Mouse (Mus musculus): Measurements from ENCODE around the gene Cyth4. TPM values are rescaled to one million over a fixed set of nuclear protein-coding genes. Genes with fewer than 3 reads are reported as not detected.
A peak's percentile ranks its signal among the peaks of the same experiment; 100 is the strongest.

Cyth4 gene
- polyA plus RNA-seq, 1 experiment from 2014 or later = 9.6 TPM

- Histone ChIP-seq H3K4me1 (ENCODE audit: control insufficient read depth, insufficient read depth, low read length) (peaks cover 20% of the 10 kb centered on the region), H3K4me3 (ENCODE audit: low read length) (no peak overlapping the region), H3K27ac (ENCODE audit: low read length) (no peak overlapping the region), H3K27me3 (ENCODE audit: control insufficient read depth, insufficient read depth, low read length) (no peaks in the 10 kb centered on the region), H3K36me3 (ENCODE audit: control insufficient read depth, insufficient read depth) (no peaks in the 10 kb centered on the region), H3K9ac (ENCODE audit: low read length) (no peak overlapping the region), H3K9me3 (replicated peaks; ENCODE audit: control insufficient read depth, low read length) (no peaks in the 10 kb centered on the region), H3K4me2 (ENCODE audit: low read depth, low read length) (no peak overlapping the region)
- 50% methylated on average over 4 of the region's 4 CpGs for WGBS
- no peak for ATAC-seq (replicated peaks; ENCODE audit: extremely low read depth, insufficient read depth, low FRiP score)
Observed at GRCm38 (mm10) chr15:78576284-78576810, 20.5 kb upstream of the Cyth4 start.

DNA sequence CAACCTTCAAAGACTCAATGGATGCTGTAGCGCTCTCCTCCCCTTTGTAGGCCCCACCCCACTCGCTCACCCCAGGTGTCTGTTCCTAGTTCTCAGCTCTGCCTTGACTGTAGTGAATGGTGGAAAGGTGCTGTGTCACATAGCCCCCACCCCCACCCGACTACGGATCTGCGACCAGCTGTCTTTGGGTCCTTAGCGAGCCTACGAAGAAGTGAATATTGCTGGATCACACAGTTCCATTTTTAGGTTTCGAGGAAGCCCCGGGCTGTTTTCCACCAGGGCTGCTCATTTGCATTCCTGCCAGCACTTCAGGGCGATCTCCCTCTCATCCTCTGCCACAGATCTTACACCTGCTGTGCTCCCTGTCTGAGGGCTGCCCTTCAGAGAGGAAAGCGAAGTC lies 13.5 kb upstream of the Cyth4 start:
- no peak for ATAC-seq (replicated peaks; ENCODE audit: extremely low read depth, insufficient read depth, low FRiP score)
- no peak overlapping the region for H3K27ac ChIP-seq (ENCODE audit: low read length)
- 30% methylated on average over 11 of the region's 11 CpGs for WGBS

GRCm38 (mm10) chr15:78585404-78585803 lies 11.4 kb upstream of the Cyth4 start:
- H3K4me2 ChIP-seq (ENCODE audit: low read depth, low read length) = no peak overlapping the region
- no peak overlapping the region for H3K9ac ChIP-seq (ENCODE audit: low read length)
- H3K4me3 ChIP-seq (ENCODE audit: low read length) = no peak overlapping the region
- ATAC-seq (replicated peaks; ENCODE audit: extremely low read depth, insufficient read depth, low FRiP score) = no peak
- no peak overlapping the region for H3K27ac ChIP-seq (ENCODE audit: low read length)
- no peaks in the 10 kb centered on the region for H3K36me3 ChIP-seq (ENCODE audit: control insufficient read depth, insufficient read depth)
- 83% methylated on average over 7 of the region's 7 CpGs for WGBS
- H3K27me3 ChIP-seq (ENCODE audit: control insufficient read depth, insufficient read depth, low read length) = no peaks in the 10 kb centered on the region
- H3K9me3 ChIP-seq (replicated peaks; ENCODE audit: control insufficient read depth, low read length) = peaks cover 4% of the 10 kb centered on the region; the same call in 1 of the 2 replicates
- H3K4me1 ChIP-seq (ENCODE audit: control insufficient read depth, insufficient read depth, low read length) = peaks cover 8% of the 10 kb centered on the region

More for the DNA sequence above, 13.5 kb upstream of the Cyth4 start:
- peaks cover 13% of the 10 kb centered on the region for H3K4me1 ChIP-seq (ENCODE audit: control insufficient read depth, insufficient read depth, low read length)
- H3K4me2 ChIP-seq (ENCODE audit: low read depth, low read length) = no peak overlapping the region
- H3K27me3 ChIP-seq (ENCODE audit: control insufficient read depth, insufficient read depth, low read length) = no peaks in the 10 kb centered on the region
- peaks cover 4% of the 10 kb centered on the region; the same call in 1 of the 2 replicates for H3K9me3 ChIP-seq (replicated peaks; ENCODE audit: control insufficient read depth, low read length)
- H3K4me3 ChIP-seq (ENCODE audit: low read length) = no peak overlapping the region
- no peaks in the 10 kb centered on the region for H3K36me3 ChIP-seq (ENCODE audit: control insufficient read depth, insufficient read depth)
- H3K9ac ChIP-seq (ENCODE audit: low read length) = no peak overlapping the region

DNA sequence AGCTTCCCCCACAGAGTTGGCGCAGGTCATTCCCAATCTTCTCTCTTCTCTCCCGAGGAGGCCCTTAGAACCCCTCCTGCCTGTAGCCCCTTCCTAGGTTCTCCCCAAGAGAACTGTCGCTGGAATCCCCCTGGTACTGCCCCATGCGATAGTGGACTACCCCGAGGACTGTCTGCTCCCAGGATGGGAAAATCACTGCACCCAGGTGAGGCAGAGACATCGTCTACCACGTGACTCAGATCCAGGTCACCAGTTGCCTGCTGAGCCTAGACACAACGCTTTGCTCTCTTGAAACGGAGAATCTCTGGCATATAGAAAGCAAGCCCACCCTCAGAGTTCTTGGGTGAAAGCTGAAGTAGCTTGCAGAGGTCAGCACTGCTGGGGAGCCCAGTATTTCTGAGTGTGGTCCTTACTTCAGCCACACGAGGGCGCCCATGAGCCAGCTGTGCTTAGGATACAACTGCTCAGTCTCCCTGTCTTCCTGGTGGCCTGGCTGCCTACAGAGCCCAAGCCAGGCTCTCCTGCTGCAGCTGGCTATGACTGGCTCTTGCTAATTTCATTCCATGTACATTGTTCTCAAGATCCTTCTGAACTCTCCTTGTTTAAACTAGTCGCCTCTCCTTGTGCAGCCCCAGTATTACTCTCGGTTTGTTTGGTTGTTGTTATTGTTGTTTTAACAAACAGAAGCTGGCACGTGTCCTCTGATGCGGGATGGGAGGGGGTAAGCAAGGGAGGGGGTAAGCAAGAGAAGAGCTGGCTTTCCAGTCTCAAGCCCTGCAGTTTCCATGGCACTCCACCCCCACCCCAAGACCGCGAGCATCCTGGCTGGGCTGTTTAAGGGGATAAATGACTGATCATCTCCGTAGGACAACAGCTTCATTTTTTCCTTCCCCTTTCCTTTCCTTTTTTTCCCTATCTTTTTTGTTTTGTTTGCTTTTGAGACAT lies 9.5 kb upstream of the Cyth4 start:
- ATAC-seq (replicated peaks; ENCODE audit: extremely low read depth, insufficient read depth, low FRiP score) = 0 out of 2 replicates have a peak, but pooled peaks have one; percentile 43
- H3K4me2 ChIP-seq (ENCODE audit: low read depth, low read length) = no peak overlapping the region
- no peaks in the 10 kb centered on the region for H3K4me1 ChIP-seq (ENCODE audit: control insufficient read depth, insufficient read depth, low read length)
- no peak overlapping the region for H3K9ac ChIP-seq (ENCODE audit: low read length)
- no peaks in the 10 kb centered on the region for H3K36me3 ChIP-seq (ENCODE audit: control insufficient read depth, insufficient read depth)
- H3K4me3 ChIP-seq (ENCODE audit: low read length) = no peak overlapping the region
- H3K27ac ChIP-seq (ENCODE audit: low read length) = no peak overlapping the region
- H3K9me3 ChIP-seq (replicated peaks; ENCODE audit: control insufficient read depth, low read length) = peaks cover 4% of the 10 kb centered on the region; the same call in 1 of the 2 replicates
- no peaks in the 10 kb centered on the region for H3K27me3 ChIP-seq (ENCODE audit: control insufficient read depth, insufficient read depth, low read length)
- WGBS = 57% methylated on average over 18 of the region's 18 CpGs

DNA sequence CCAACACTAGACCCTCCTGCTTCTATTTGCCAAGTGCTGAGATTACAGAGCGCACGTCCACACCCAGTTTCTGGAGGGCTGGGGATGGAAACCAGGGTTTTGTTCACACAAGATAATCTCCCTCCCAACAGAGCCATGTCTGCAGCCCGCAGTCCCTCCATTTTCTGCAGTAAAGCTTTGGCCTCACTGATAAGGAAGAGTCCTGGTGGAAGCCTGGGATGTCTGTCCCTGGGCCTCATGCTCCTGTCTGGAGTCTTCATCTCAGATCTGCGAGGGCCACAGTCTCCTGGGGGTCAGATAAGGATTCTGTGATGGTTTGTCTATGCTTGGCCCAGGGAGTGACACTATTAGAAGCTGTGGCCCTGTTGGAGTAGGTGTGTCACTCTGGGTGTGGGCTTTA lies 8.8 kb upstream of the Cyth4 start:
- Histone ChIP-seq H3K9me3 (replicated peaks; ENCODE audit: control insufficient read depth, low read length) (peaks cover 4% of the 10 kb centered on the region; the same call in 1 of the 2 replicates), H3K4me2 (ENCODE audit: low read depth, low read length) (no peak overlapping the region), H3K27ac (ENCODE audit: low read length) (no peak overlapping the region), H3K36me3 (ENCODE audit: control insufficient read depth, insufficient read depth) (no peaks in the 10 kb centered on the region), H3K4me3 (ENCODE audit: low read length) (no peak overlapping the region), H3K9ac (ENCODE audit: low read length) (no peak overlapping the region), H3K4me1 (ENCODE audit: control insufficient read depth, insufficient read depth, low read length) (no peaks in the 10 kb centered on the region), H3K27me3 (ENCODE audit: control insufficient read depth, insufficient read depth, low read length) (no peaks in the 10 kb centered on the region)
- no peak for ATAC-seq (replicated peaks; ENCODE audit: extremely low read depth, insufficient read depth, low FRiP score)
- WGBS = 59% methylated on average over 4 of the region's 4 CpGs

DNA sequence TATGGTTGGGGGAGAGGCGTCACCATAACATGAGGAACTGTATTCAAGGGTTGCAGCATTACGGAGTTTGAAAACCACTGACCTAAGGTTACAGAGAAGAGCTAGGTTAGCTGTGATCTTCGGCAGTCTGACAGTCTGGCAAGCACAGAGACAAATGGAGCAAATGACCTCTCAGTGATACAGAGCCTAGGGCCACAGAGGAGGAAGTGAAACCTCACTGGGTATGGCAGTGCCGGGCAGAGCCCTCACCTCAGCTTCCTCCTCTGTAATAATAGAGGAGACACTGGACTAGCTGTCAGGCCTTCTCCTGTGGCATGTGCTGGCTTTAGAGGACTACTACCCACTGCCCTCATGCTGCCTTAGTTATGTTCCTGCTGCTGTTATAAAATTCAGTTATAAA lies 7.9 kb upstream of the Cyth4 start:
- no peak overlapping the region for H3K4me3 ChIP-seq (ENCODE audit: low read length)
- no peaks in the 10 kb centered on the region for H3K27me3 ChIP-seq (ENCODE audit: control insufficient read depth, insufficient read depth, low read length)
- ATAC-seq (replicated peaks; ENCODE audit: extremely low read depth, insufficient read depth, low FRiP score) = no peak
- no peaks in the 10 kb centered on the region for H3K36me3 ChIP-seq (ENCODE audit: control insufficient read depth, insufficient read depth)
- no peak overlapping the region for H3K4me2 ChIP-seq (ENCODE audit: low read depth, low read length)
- H3K27ac ChIP-seq (ENCODE audit: low read length) = no peak overlapping the region
- H3K4me1 ChIP-seq (ENCODE audit: control insufficient read depth, insufficient read depth, low read length) = no peaks in the 10 kb centered on the region
- 80% methylated on average over 4 of the region's 4 CpGs for WGBS
- H3K9ac ChIP-seq (ENCODE audit: low read length) = no peak overlapping the region
- peaks cover 4% of the 10 kb centered on the region; the same call in 1 of the 2 replicates for H3K9me3 ChIP-seq (replicated peaks; ENCODE audit: control insufficient read depth, low read length)

DNA sequence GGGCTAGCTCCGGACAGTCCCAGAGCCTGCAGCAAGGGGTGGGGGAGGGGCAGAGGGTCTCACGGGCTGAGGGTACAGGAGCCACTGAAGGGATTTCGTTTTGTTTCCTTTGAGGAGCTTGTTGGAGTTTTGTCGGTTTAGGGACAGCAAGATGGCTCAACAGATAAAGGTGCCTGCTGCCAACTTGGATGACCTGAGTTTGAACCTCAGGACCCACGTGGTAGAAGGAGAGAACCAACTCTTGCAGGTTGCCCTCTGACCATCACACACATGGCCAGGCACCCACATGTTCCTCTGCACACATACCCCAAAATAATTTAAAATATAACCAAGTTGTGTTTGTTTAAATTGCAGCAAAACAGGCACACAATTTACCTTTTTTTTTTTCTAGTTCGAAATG lies 6.9 kb upstream of the Cyth4 start:
- Histone ChIP-seq H3K9ac (ENCODE audit: low read length) (no peak overlapping the region), H3K27me3 (ENCODE audit: control insufficient read depth, insufficient read depth, low read length) (no peaks in the 10 kb centered on the region), H3K4me1 (ENCODE audit: control insufficient read depth, insufficient read depth, low read length) (no peaks in the 10 kb centered on the region), H3K9me3 (replicated peaks; ENCODE audit: control insufficient read depth, low read length) (no peaks in the 10 kb centered on the region; the same call in 1 of the 2 replicates), H3K4me2 (ENCODE audit: low read depth, low read length) (no peak overlapping the region), H3K36me3 (ENCODE audit: control insufficient read depth, insufficient read depth) (no peaks in the 10 kb centered on the region), H3K27ac (ENCODE audit: low read length) (no peak overlapping the region), H3K4me3 (ENCODE audit: low read length) (no peak overlapping the region)
- ATAC-seq (replicated peaks; ENCODE audit: extremely low read depth, insufficient read depth, low FRiP score) = no peak
- 60% methylated on average over 6 of the region's 6 CpGs for WGBS

- 68% methylated on average over 6 of the region's 6 CpGs for WGBS
- no peaks in the 10 kb centered on the region for H3K4me1 ChIP-seq (ENCODE audit: control insufficient read depth, insufficient read depth, low read length)
- no peak overlapping the region for H3K27ac ChIP-seq (ENCODE audit: low read length)
- H3K9me3 ChIP-seq (replicated peaks; ENCODE audit: control insufficient read depth, low read length) = no peaks in the 10 kb centered on the region
- no peak for ATAC-seq (replicated peaks; ENCODE audit: extremely low read depth, insufficient read depth, low FRiP score)
- H3K27me3 ChIP-seq (ENCODE audit: control insufficient read depth, insufficient read depth, low read length) = no peaks in the 10 kb centered on the region
- H3K4me3 ChIP-seq (ENCODE audit: low read length) = no peak overlapping the region
- no peaks in the 10 kb centered on the region for H3K36me3 ChIP-seq (ENCODE audit: control insufficient read depth, insufficient read depth)
- H3K4me2 ChIP-seq (ENCODE audit: low read depth, low read length) = no peak overlapping the region
- no peak overlapping the region for H3K9ac ChIP-seq (ENCODE audit: low read length)
Observed at GRCm38 (mm10) chr15:78590785-78591184, 6.1 kb upstream of the Cyth4 start.
